Comparison of ENCODE assay signal across 37 mouse cellular contexts in the genomic region with DNA sequence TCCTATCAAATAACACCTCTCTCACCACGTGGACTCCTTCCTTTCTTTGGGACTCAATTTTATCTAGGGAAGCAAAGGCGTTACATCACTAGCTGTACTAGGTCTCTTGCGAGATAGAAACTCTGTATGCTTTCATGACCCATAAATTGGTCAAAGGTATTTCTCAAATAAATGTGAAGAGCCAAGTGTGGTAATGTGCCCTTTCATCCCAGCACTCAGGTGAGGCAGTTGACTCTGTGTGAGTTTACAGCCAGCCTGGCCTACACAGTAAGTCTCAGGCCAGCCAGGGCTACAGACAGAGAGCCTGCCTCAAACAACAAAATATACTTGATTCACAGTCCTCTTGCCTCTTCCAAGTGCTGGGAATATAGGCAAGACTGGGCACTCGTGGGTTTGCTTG. TPM values are rescaled to one million over a fixed set of nuclear protein-coding genes. Genes with fewer than 3 reads are reported as not detected.
"Had no signal": no experiment of that assay in that cellular context is flagged by ENCODE, and none has a peak within 500 bp of the region (broad histone marks: within the 10 kb centered on the region; RNA-seq: fewer than 3 reads in every experiment).

No protein-coding gene starts in this region.

- H3K4me3 ChIP-seq: heart, adult 2 months; heart, embryonic 10.5 days; heart, embryonic 12.5 days; heart, embryonic 13.5 days; heart, embryonic 15.5 days; hindbrain, embryonic 10.5 days; hindbrain, embryonic 12.5 days; hindbrain, embryonic 13.5 days; hindbrain, embryonic 15.5 days; intestine, embryonic 15.5 days; kidney, embryonic 15.5 days; layer of hippocampus, adult 2 months had no signal

- DNase-seq: heart, adult 2 months; heart, postnatal 10 days; heart, postnatal 14 days; heart, postnatal 36 days; heart, postnatal 4 days; kidney, adult 11 months; kidney, adult 18-20 months; kidney, adult 2 months; kidney, adult 8-10 months; kidney, adult 9 months; kidney, postnatal 10 days; kidney, postnatal 14 days; kidney, postnatal 25 days; kidney, postnatal 36 days; kidney, postnatal 4 days; layer of hippocampus, adult 9-11 months; layer of hippocampus, postnatal 36 days had no signal

- H3K9ac ChIP-seq: heart, embryonic 12.5 days; heart, embryonic 13.5 days; heart, embryonic 15.5 days; hindbrain, embryonic 12.5 days; hindbrain, embryonic 13.5 days; hindbrain, embryonic 14.5 days; hindbrain, embryonic 15.5 days; intestine, embryonic 15.5 days; kidney, embryonic 15.5 days had no signal

- H3K27me3 ChIP-seq: intestine, embryonic 15.5 days had no signal

- H3K27ac ChIP-seq: heart, adult 2 months; heart, embryonic 10.5 days; heart, embryonic 13.5 days; heart, embryonic 15.5 days; hindbrain, embryonic 10.5 days; hindbrain, embryonic 12.5 days; hindbrain, embryonic 13.5 days; hindbrain, embryonic 14.5 days; hindbrain, embryonic 15.5 days; hindbrain, postnatal 0 days; intestine, embryonic 15.5 days; kidney, embryonic 15.5 days; kidney, postnatal 0 days; layer of hippocampus, adult 2 months had no signal

- ATAC-seq: hindbrain, embryonic 16.5 days; hindbrain, postnatal 0 days; inflammation-experienced regulatory T-cells, adult 6 months; intestine, embryonic 15.5 days had no signal

- H3K9me3 ChIP-seq: heart, embryonic 10.5 days; heart, embryonic 12.5 days; heart, embryonic 13.5 days; heart, embryonic 15.5 days; hindbrain, embryonic 10.5 days; hindbrain, embryonic 12.5 days; hindbrain, embryonic 13.5 days; hindbrain, embryonic 15.5 days; intestine, embryonic 15.5 days; kidney, embryonic 15.5 days had no signal

- H3K36me3 ChIP-seq: heart, embryonic 10.5 days; hindbrain, embryonic 12.5 days; hindbrain, embryonic 13.5 days; hindbrain, embryonic 15.5 days; intestine, embryonic 15.5 days; kidney, embryonic 15.5 days had no signal

- H3K4me2 ChIP-seq: heart, embryonic 11.5 days; heart, embryonic 12.5 days; heart, embryonic 13.5 days; heart, embryonic 15.5 days; hindbrain, embryonic 12.5 days; hindbrain, embryonic 13.5 days; hindbrain, embryonic 14.5 days; hindbrain, embryonic 15.5 days; intestine, embryonic 15.5 days; kidney, embryonic 15.5 days had no signal

RNA-seq across cellular contexts. Expression of gene Sapcd2, which starts 12.3 kb away (rescaled TPM):
- total RNA-seq: heart, adult 2 months; heart, adult 8-10 months had no signal

RNA-seq across cellular contexts. Expression of gene Entpd2, which starts 35.8 kb away (rescaled TPM):
- total RNA-seq: hematopoietic stem cell, adult 5-6 weeks had no signal
- polyA plus RNA-seq: heart, embryonic 10.5 days; hindbrain, embryonic 11.5 days had no signal
